Mouse (Mus musculus) ES-E14 (cell line): ENCODE results near the gene Hoxd10. TPM values are rescaled to one million over a fixed set of nuclear protein-coding genes. Genes with fewer than 3 reads are reported as not detected.

Source experiments
- DNase-seq: peaks from one replicate; pipeline ENCODE4 v3.0.0-alpha.2; 2013; ENCODE audit warnings: low read depth, low spot score
- H3K27ac ChIP-seq: 2 replicates; pipeline ENCODE4 v1.5.1; 2012; ENCODE audit warnings: low read depth, mild to moderate bottlenecking, low read length, moderate library complexity, mixed read lengths; ENCODE audit not compliant: poor library complexity, insufficient read depth, severe bottlenecking
- H3K36me3 ChIP-seq: 2 replicates; pipeline ENCODE4 v1.6.1; 2012; ENCODE audit warnings: mild to moderate bottlenecking, low read length, moderate library complexity, mixed read lengths; ENCODE audit not compliant: control insufficient read depth, poor library complexity, insufficient read depth, severe bottlenecking
- H3K4me1 ChIP-seq, 2 experiments: fragments of 150-350 bp in 1 of 2; sonication (generic) in 1 of 2; 2 replicates each; pipeline ENCODE4 v1.6.1; 2012; ENCODE audit warnings: low read length in 2 of 2, mild to moderate bottlenecking in 1 of 2, mixed read lengths in 1 of 2; ENCODE audit not compliant: control insufficient read depth in 2 of 2, insufficient read depth in 2 of 2, poor library complexity in 1 of 2
- H3K4me3 ChIP-seq, 2 experiments: fragments of 150-350 bp in 1 of 2; sonication (generic) in 1 of 2; 2 replicates each; pipeline ENCODE4 v1.5.1; 2012; ENCODE audit warnings: low read length in 2 of 2, low read depth in 1 of 2, mild to moderate bottlenecking in 1 of 2, mixed read lengths in 1 of 2; ENCODE audit not compliant: insufficient read depth in 1 of 2, poor library complexity in 1 of 2, severe bottlenecking in 1 of 2
- H3K9ac ChIP-seq: 2 replicates; pipeline ENCODE4 v1.6.1; 2012; ENCODE audit warnings: low read depth, mild to moderate bottlenecking, low read length, mixed read lengths; ENCODE audit not compliant: poor library complexity, insufficient read depth, severe bottlenecking
- H3K9me3 ChIP-seq: fragments of 150-350 bp; sonication (generic); 2 replicates; pipeline ENCODE4 v1.6.1; 2012; ENCODE audit warnings: low read depth, mild to moderate bottlenecking, low read length; ENCODE audit not compliant: control insufficient read depth, insufficient read depth
- CHD2 ChIP-seq: IDR thresholded peaks from 2 replicates; pipeline ENCODE4 v1.6.1; 2014; ENCODE audit warnings: mild to moderate bottlenecking, low read depth, low read length, inconsistent platforms
- HCFC1 ChIP-seq: IDR thresholded peaks from 2 replicates; pipeline ENCODE4 v1.6.1; 2012; ENCODE audit warnings: low read length, inconsistent platforms, borderline replicate concordance; ENCODE audit not compliant: insufficient read depth
- MAFK ChIP-seq: IDR thresholded peaks from 2 replicates; pipeline ENCODE4 v1.6.1; 2014; ENCODE audit warnings: mild to moderate bottlenecking, low read depth, low read length, inconsistent platforms; ENCODE audit not compliant: insufficient read depth
- ZC3H11A ChIP-seq: IDR thresholded peaks from 2 replicates; pipeline ENCODE4 v1.6.1; 2012; ENCODE audit warnings: low read depth, mild to moderate bottlenecking, inconsistent platforms, low read length, borderline replicate concordance
- ZNF384 ChIP-seq: IDR thresholded peaks from 2 replicates; pipeline ENCODE4 v1.6.1; 2012; ENCODE audit warnings: low read depth, low read length, inconsistent platforms
- in situ Hi-C, 2 experiments: fragments of 600-800 bp; cut with MboI; formaldehyde crosslinking; loops; one replicate each; pipeline ENCODE4 v1.15.1; 2025; ENCODE audit warnings: low sequenced_read_pairs in 2 of 2, inconsistent platforms in 1 of 2; ENCODE audit not compliant: unreplicated experiment in 2 of 2
- total RNA-seq: library from RNA; depleted of rRNA; stranded (reverse); fragments of 300-350 nt; gene quantifications from 2 replicates; pipeline ENCODE4 v1.2.3, GENCODE M21; 2012

The Hoxd10 gene
- total RNA-seq, 1 experiment = 0.40 TPM

DNA sequence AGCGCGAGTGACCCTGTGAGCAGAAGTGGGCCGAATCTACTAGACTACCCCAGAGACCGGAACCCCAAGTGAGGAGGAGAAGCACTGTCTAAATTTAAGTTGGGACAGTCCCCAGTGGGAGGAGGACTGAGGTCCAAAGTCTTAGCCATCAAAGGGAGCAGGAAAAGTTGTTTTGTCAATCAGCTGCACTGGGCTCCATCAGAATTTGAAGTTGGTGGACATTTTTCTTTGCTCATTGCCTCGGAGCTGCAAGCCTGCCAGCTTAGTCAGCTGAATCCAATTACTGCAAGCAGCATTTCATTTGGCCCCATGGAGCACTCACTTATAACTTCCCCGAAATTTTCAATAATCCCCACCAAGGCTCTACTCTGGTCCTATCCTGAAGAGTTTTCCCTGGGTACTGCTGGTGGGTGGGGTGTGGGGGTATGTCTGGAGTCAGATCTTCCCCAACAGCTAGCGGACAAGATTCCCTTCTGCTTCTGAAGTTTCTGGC lies 45.9 kb downstream of the Hoxd10 start:
- Histone ChIP-seq H3K4me1 (peaks cover 0 to 2% of the 10 kb centered on the region in 2 experiments; a peak in 1 of 4 replicates), H3K36me3 (no peaks in the 10 kb centered on the region), H3K4me3 (no peak overlapping the region), H3K27ac (no peak overlapping the region), H3K9me3 (no peaks in the 10 kb centered on the region), H3K9ac (no peak overlapping the region)
- in situ Hi-C loops = loop anchor here in 1 of 2 experiments (5.0 kb wide), 1 partner anchor 45 kb away; the partner anchor contains the start of gene Hoxd10
- DNase-seq = no peak
- TF ChIP-seq ZNF384 (no peak), MAFK (no peak), HCFC1 (no peak), ZC3H11A (no peak), CHD2 (no peak)

DNA sequence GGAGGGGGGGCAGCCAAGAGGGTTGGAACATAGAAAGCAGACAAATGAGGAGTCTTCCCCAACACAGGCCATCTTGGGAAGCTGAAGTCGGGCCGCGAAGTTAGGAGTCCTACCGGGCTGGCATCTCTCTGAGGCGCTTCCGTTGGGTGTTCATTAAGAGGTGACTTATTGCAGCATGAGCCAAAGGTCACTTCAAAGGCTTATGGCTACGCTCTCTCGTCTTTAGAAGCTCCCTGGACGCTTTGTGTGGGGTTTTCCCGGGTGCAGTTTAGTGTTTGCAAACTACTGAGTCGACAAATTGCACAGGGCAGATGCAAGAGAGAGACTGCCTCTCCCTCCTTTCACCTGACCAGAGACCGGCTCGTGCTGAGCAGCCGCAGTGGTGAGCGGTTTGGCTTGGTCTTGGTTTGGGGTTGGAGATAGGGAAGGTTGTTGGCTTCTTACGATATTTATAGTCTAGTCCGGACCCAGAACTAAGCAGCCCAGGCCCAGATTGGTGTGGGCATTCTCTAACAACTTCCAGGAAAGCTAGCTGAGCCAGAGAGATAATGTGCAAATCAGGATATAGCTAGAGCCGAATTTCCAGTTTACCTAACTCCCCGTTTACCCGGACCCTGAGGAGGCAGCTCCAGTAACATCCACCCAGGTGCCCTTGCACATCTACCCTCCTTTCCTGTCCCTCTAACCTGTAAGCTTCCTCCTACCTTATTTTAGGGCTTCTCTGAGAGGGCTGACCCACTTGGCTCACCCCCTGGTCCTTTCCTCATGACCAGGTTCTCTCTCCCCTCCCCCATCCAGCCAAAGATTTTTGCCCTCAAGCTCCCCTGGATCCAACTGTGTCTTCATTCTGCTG lies 47.1 kb downstream of the Hoxd10 start:
- no peak for TF ChIP-seq CHD2
- TF ChIP-seq ZNF384 = no peak
- no peak for TF ChIP-seq ZC3H11A
- no peak for TF ChIP-seq MAFK
- TF ChIP-seq HCFC1 = no peak
- in situ Hi-C loops = loop anchor here in 1 of 2 experiments (5.0 kb wide), 1 partner anchor 47 kb away; the partner anchor contains the start of gene Hoxd10
- no peaks in the 10 kb centered on the region for H3K36me3 ChIP-seq
- no peak overlapping the region for H3K9ac ChIP-seq
- H3K4me1 ChIP-seq = peaks cover 0 to 2% of the 10 kb centered on the region in 2 experiments; a peak in 1 of 4 replicates
- no peak for DNase-seq
- H3K4me3 ChIP-seq = no peak overlapping the region
- H3K9me3 ChIP-seq = no peaks in the 10 kb centered on the region
- H3K27ac ChIP-seq = no peak overlapping the region

DNA sequence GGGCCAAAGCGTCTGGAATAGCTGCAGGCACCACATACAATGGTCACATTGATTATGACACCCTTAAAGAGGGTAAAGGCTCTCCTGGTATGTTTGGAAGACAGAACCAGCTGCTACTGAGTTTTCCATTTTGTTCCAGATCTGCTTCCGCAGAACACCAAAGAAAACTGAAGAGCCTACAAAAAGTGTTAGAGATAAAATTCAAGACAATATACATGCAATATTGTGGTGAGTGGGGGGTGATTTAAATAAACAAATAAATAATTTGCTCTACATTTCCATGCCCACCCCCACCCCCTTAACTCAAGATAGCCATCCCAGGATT lies 47.7 kb downstream of the Hoxd10 start:
- H3K27ac ChIP-seq = no peak overlapping the region
- no peaks in the 10 kb centered on the region for H3K36me3 ChIP-seq
- TF ChIP-seq HCFC1 (no peak), MAFK (no peak), CHD2 (no peak), ZC3H11A (no peak), ZNF384 (no peak)
- no peak for DNase-seq
- H3K4me1 ChIP-seq = peaks cover 0 to 2% of the 10 kb centered on the region in 2 experiments; a peak in 1 of 4 replicates
- no peak overlapping the region for H3K9ac ChIP-seq
- H3K9me3 ChIP-seq = no peaks in the 10 kb centered on the region
- no peak overlapping the region for H3K4me3 ChIP-seq
- in situ Hi-C loops = loop anchor here in 1 of 2 experiments (5.0 kb wide), 1 partner anchor 47 kb away; the partner anchor contains the start of gene Hoxd10

DNA sequence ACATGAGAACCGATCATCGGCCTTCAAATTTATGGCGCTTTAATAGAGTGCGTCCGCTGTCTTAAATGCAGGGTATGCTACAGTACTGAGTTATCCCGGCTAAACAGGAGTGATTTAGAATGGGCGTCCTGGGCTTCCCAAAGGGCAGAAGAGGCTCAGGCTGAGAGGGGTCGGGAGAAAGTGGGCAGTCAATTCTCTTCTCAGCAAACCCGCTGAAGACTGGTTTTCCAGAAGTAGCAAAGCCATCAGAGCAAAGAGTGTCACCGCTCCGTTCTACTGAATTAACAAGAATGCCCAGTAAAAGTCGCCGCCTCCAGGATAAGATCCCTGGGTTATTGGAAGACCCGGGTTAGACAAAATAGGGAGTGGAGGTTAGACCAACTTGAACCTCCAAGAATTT lies 48.1 kb downstream of the Hoxd10 start:
- no peak for DNase-seq
- no peak overlapping the region for H3K4me3 ChIP-seq

More for the DNA sequence above, 48.1 kb downstream of the Hoxd10 start:
- no peaks in the 10 kb centered on the region for H3K9me3 ChIP-seq
- H3K36me3 ChIP-seq = no peaks in the 10 kb centered on the region
- peaks cover 0 to 2% of the 10 kb centered on the region in 2 experiments; a peak in 1 of 4 replicates for H3K4me1 ChIP-seq
- in situ Hi-C loops = loop anchor here (5.0 to 10.0 kb wide), 2 partner anchors 48 to 55 kb away; partner anchors contain the start of gene Hoxd10 (in 1 of the 2)
- no peak overlapping the region for H3K27ac ChIP-seq
- H3K9ac ChIP-seq = no peak overlapping the region
- no peak for TF ChIP-seq ZNF384
- no peak for TF ChIP-seq ZC3H11A
- no peak for TF ChIP-seq MAFK
- TF ChIP-seq HCFC1 = no peak
- no peak for TF ChIP-seq CHD2
